Mouse (Mus musculus): Measurements from ENCODE around the gene Cep72. TPM values are rescaled to one million over a fixed set of nuclear protein-coding genes. Genes with fewer than 3 reads are reported as not detected.
"Not testable (repeated sequence)": the region's sequence is repeated elsewhere in the genome, so short reads cannot be mapped to it uniquely, and the experiment has no call there.

The Cep72 gene
- polyA plus RNA-seq, 1 experiment from 2014 or later: 9.1 TPM

- ATAC-seq: peak; percentile 91
Measured at GRCm38 (mm10) chr13:74071244-74071643, 9.1 kb upstream of the Cep72 start.

GRCm38 (mm10) chr13:74066576-74066975, 4.5 kb upstream of the Cep72 start:
- 75% methylated on average over 1 of the region's 1 CpGs for WGBS (ENCODE audit: insufficient replicate concordance)
- peaks cover 40% of the 10 kb centered on the region for H3K4me1 ChIP-seq

More at GRCm38 (mm10) chr13:74071244-74071643, 9.1 kb upstream of the Cep72 start:
- H3K4me2 ChIP-seq: peak overlapping the region; percentile 18; the same call in 1 of the 2 replicates
- 12% methylated on average over 1 of the region's 1 CpGs for WGBS (ENCODE audit: insufficient replicate concordance)
- H3K36me3 ChIP-seq; H3K4me3 ChIP-seq; H3K9me3 ChIP-seq (replicated peaks); H3K9ac ChIP-seq: not testable (repeated sequence)
- H3K27me3 ChIP-seq (replicated peaks): peaks cover 24% of the 10 kb centered on the region
- H3K4me1 ChIP-seq: peaks cover 34% of the 10 kb centered on the region
- 0 out of 2 replicates have a peak overlapping the region, but pooled peaks have one; percentile 52 for H3K27ac ChIP-seq

GRCm38 (mm10) chr13:74063340-74064050, 1.4 kb upstream of the Cep72 start:
- no peaks in the 10 kb centered on the region for H3K27me3 ChIP-seq (replicated peaks)
- H3K27ac ChIP-seq: no peak overlapping the region
- no peaks in the 10 kb centered on the region for H3K9me3 ChIP-seq (replicated peaks)
- no peaks in the 10 kb centered on the region for H3K36me3 ChIP-seq
- 79% methylated on average over 1 of the region's 1 CpGs for WGBS (ENCODE audit: insufficient replicate concordance)
- no peak overlapping the region for H3K9ac ChIP-seq
- no peak overlapping the region for H3K4me3 ChIP-seq
- no peak overlapping the region for H3K4me2 ChIP-seq
- no peak for ATAC-seq
- H3K4me1 ChIP-seq: peaks cover 33% of the 10 kb centered on the region

More at GRCm38 (mm10) chr13:74066576-74066975, 4.5 kb upstream of the Cep72 start:
- Histone ChIP-seq H3K9ac (no peak overlapping the region), H3K4me2 (peak overlapping the region; percentile 8; the same call in 1 of the 2 replicates), H3K27ac (peak overlapping the region; percentile 39; the same call in 1 of the 2 replicates), H3K27me3 (replicated peaks) (no peaks in the 10 kb centered on the region), H3K4me3 (no peak overlapping the region), H3K36me3 (no peaks in the 10 kb centered on the region), H3K9me3 (replicated peaks) (no peaks in the 10 kb centered on the region)
- ATAC-seq: no peak

- peaks cover 7% of the 10 kb centered on the region for H3K36me3 ChIP-seq
- peak; percentile 97 for ATAC-seq
- no peaks in the 10 kb centered on the region for H3K27me3 ChIP-seq (replicated peaks)
- peak overlapping the region; percentile 68 for H3K4me2 ChIP-seq
- WGBS (ENCODE audit: insufficient replicate concordance): 31% methylated on average over 9 of the region's 11 CpGs
- H3K27ac ChIP-seq: peak overlapping the region; percentile 87; the same call in 1 of the 2 replicates
- H3K9me3 ChIP-seq (replicated peaks): no peaks in the 10 kb centered on the region
- peak overlapping the region; percentile 89 for H3K4me3 ChIP-seq
- H3K4me1 ChIP-seq: peaks cover 33% of the 10 kb centered on the region
- peak overlapping the region; percentile 85 for H3K9ac ChIP-seq
Measured at GRCm38 (mm10) chr13:74062378-74063128, 454 bp upstream of the Cep72 start.

GRCm38 (mm10) chr13:74058081-74058480, 4.0 kb downstream of the Cep72 start:
- H3K4me1 ChIP-seq: peaks cover 12% of the 10 kb centered on the region
- H3K9me3 ChIP-seq (replicated peaks): no peaks in the 10 kb centered on the region
- no peaks in the 10 kb centered on the region for H3K27me3 ChIP-seq (replicated peaks)
- no peak overlapping the region for H3K9ac ChIP-seq
- H3K4me2 ChIP-seq: no peak overlapping the region
- ATAC-seq: no peak
- no peak overlapping the region for H3K27ac ChIP-seq
- H3K4me3 ChIP-seq: no peak overlapping the region
- WGBS (ENCODE audit: insufficient replicate concordance): 81% methylated on average over 9 of the region's 9 CpGs
- H3K36me3 ChIP-seq: peaks cover 35% of the 10 kb centered on the region

GRCm38 (mm10) chr13:74056194-74056593, 5.9 kb downstream of the Cep72 start:
- ATAC-seq: no peak
- no peak overlapping the region for H3K4me3 ChIP-seq
- H3K27ac ChIP-seq: no peak overlapping the region
- no peak overlapping the region for H3K4me2 ChIP-seq
- no peaks in the 10 kb centered on the region for H3K9me3 ChIP-seq (replicated peaks)
- H3K27me3 ChIP-seq (replicated peaks): no peaks in the 10 kb centered on the region
- peaks cover 50% of the 10 kb centered on the region for H3K36me3 ChIP-seq
- no peak overlapping the region for H3K9ac ChIP-seq
- peaks cover 9% of the 10 kb centered on the region for H3K4me1 ChIP-seq
- 81% methylated on average over 1 of the region's 1 CpGs for WGBS (ENCODE audit: insufficient replicate concordance)

GRCm38 (mm10) chr13:74039926-74040325, 22.2 kb downstream of the Cep72 start:
- WGBS (ENCODE audit: insufficient replicate concordance): 64% methylated on average over 3 of the region's 3 CpGs
- no peaks in the 10 kb centered on the region for H3K9me3 ChIP-seq (replicated peaks)
- no peak overlapping the region for H3K4me3 ChIP-seq
- H3K9ac ChIP-seq: no peak overlapping the region
- H3K27ac ChIP-seq: no peak overlapping the region
- H3K27me3 ChIP-seq (replicated peaks): no peaks in the 10 kb centered on the region
- H3K4me2 ChIP-seq: no peak overlapping the region
- peaks cover 71% of the 10 kb centered on the region for H3K36me3 ChIP-seq
- H3K4me1 ChIP-seq: no peaks in the 10 kb centered on the region
- no peak for ATAC-seq

- Histone ChIP-seq H3K4me3 (no peak overlapping the region), H3K27ac (no peak overlapping the region), H3K9ac (no peak overlapping the region), H3K4me2 (no peak overlapping the region), H3K9me3 (replicated peaks) (no peaks in the 10 kb centered on the region), H3K27me3 (replicated peaks) (no peaks in the 10 kb centered on the region), H3K36me3 (peaks cover 37% of the 10 kb centered on the region), H3K4me1 (no peaks in the 10 kb centered on the region)
- 83% methylated on average over 2 of the region's 2 CpGs for WGBS (ENCODE audit: insufficient replicate concordance)
- no peak for ATAC-seq
Measured at GRCm38 (mm10) chr13:74035776-74036175, 26.3 kb downstream of the Cep72 start.

GRCm38 (mm10) chr13:74034756-74035155, 27.3 kb downstream of the Cep72 start:
- peaks cover 27% of the 10 kb centered on the region for H3K36me3 ChIP-seq
- no peaks in the 10 kb centered on the region for H3K27me3 ChIP-seq (replicated peaks)
- no peak overlapping the region for H3K27ac ChIP-seq
- H3K9ac ChIP-seq: no peak overlapping the region
- no peaks in the 10 kb centered on the region for H3K9me3 ChIP-seq (replicated peaks)
- H3K4me1 ChIP-seq: no peaks in the 10 kb centered on the region
- 74% methylated on average over 2 of the region's 2 CpGs for WGBS (ENCODE audit: insufficient replicate concordance)
- no peak overlapping the region for H3K4me3 ChIP-seq
- no peak overlapping the region for H3K4me2 ChIP-seq
- no peak for ATAC-seq

- no peak for ATAC-seq
- Histone ChIP-seq H3K9ac (no peak overlapping the region), H3K4me2 (no peak overlapping the region), H3K27me3 (replicated peaks) (no peaks in the 10 kb centered on the region), H3K9me3 (replicated peaks) (no peaks in the 10 kb centered on the region), H3K4me3 (no peak overlapping the region), H3K36me3 (peaks cover under 1% of the 10 kb centered on the region; the same call in 1 of the 2 replicates), H3K27ac (no peak overlapping the region), H3K4me1 (no peaks in the 10 kb centered on the region)
- WGBS (ENCODE audit: insufficient replicate concordance): 77% methylated on average over 8 of the region's 8 CpGs
Measured at GRCm38 (mm10) chr13:74031133-74031532, 31.0 kb downstream of the Cep72 start.

GRCm38 (mm10) chr13:74030691-74031090, 31.4 kb downstream of the Cep72 start:
- H3K4me1 ChIP-seq: no peaks in the 10 kb centered on the region
- WGBS (ENCODE audit: insufficient replicate concordance): 82% methylated on average over 7 of the region's 7 CpGs
- no peak overlapping the region for H3K9ac ChIP-seq
- H3K4me2 ChIP-seq: no peak overlapping the region
- H3K27me3 ChIP-seq (replicated peaks): no peaks in the 10 kb centered on the region
- no peak overlapping the region for H3K27ac ChIP-seq
- H3K4me3 ChIP-seq: no peak overlapping the region
- H3K9me3 ChIP-seq (replicated peaks): no peaks in the 10 kb centered on the region
- ATAC-seq: no peak
- no peaks in the 10 kb centered on the region; the same call in 1 of the 2 replicates for H3K36me3 ChIP-seq

GRCm38 (mm10) chr13:74029013-74029412, 33.1 kb downstream of the Cep72 start:
- no peak overlapping the region for H3K4me3 ChIP-seq
- no peaks in the 10 kb centered on the region for H3K36me3 ChIP-seq
- no peak for ATAC-seq
- H3K4me1 ChIP-seq: no peaks in the 10 kb centered on the region
- no peak overlapping the region for H3K9ac ChIP-seq
- H3K27me3 ChIP-seq (replicated peaks): no peaks in the 10 kb centered on the region
- no peak overlapping the region for H3K4me2 ChIP-seq
- 52% methylated on average over 2 of the region's 2 CpGs for WGBS (ENCODE audit: insufficient replicate concordance)
- H3K27ac ChIP-seq: no peak overlapping the region
- H3K9me3 ChIP-seq (replicated peaks): no peaks in the 10 kb centered on the region

All from liver, embryonic 12.5 days (tissue).